Mouse (Mus musculus) hindbrain, embryonic 13.5 days (tissue): Measurements from ENCODE around the gene Ctsw. TPM values are rescaled to one million over a fixed set of nuclear protein-coding genes. Genes with fewer than 3 reads are reported as not detected.

ENCODE experiments used
- ATAC-seq: fragments of 200-750 bp; cut with Nextera tagmentation; 2 replicates; pipeline ENCODE4 v1.8.0; 2017; ENCODE audit warnings: moderate TSS enrichment; ENCODE audit not compliant: low FRiP score
- H3K27ac ChIP-seq: fragments of 300-500 bp; sonication (generic); 2 replicates; pipeline ENCODE4 v1.5.1; 2015; ENCODE audit warnings: inconsistent platforms, mild to moderate bottlenecking, moderate library complexity
- H3K27me3 ChIP-seq: fragments of 300-500 bp; sonication (generic); 2 replicates; pipeline ENCODE4 v1.6.1; 2015; ENCODE audit warnings: mild to moderate bottlenecking, inconsistent platforms
- H3K36me3 ChIP-seq: fragments of 300-500 bp; sonication (generic); 2 replicates; pipeline ENCODE4 v1.6.1; 2015; ENCODE audit warnings: mild to moderate bottlenecking, inconsistent platforms
- H3K4me1 ChIP-seq: fragments of 300-500 bp; sonication (generic); replicated peaks from 2 replicates; pipeline ENCODE4 v1.6.1; 2015; ENCODE audit warnings: inconsistent platforms
- H3K4me2 ChIP-seq: fragments of 300-500 bp; sonication (generic); 2 replicates; pipeline ENCODE4 v1.6.1; 2015; ENCODE audit warnings: inconsistent platforms, mild to moderate bottlenecking, moderate library complexity
- H3K4me3 ChIP-seq: fragments of 300-500 bp; sonication (generic); 2 replicates; pipeline ENCODE4 v1.5.1; 2015; ENCODE audit warnings: mild to moderate bottlenecking, inconsistent platforms
- H3K9ac ChIP-seq: fragments of 300-500 bp; sonication (generic); 2 replicates; pipeline ENCODE4 v1.6.1; 2015; ENCODE audit warnings: mild to moderate bottlenecking, inconsistent platforms
- H3K9me3 ChIP-seq: fragments of 300-500 bp; sonication (generic); 2 replicates; pipeline ENCODE4 v1.6.1; 2016; ENCODE audit warnings: inconsistent platforms
- WGBS: fragments of 180-500 bp; shearing (Covaris S2); methylation state at CpG from one replicate; pipeline ENCODE4 v1.1.7; 2015; 5-methylcytosine and 5-hydroxymethylcytosine counted together
- polyA plus RNA-seq: library from polyadenylated mRNA; unstranded; fragments of >200 nt; fragmentation: Nextera tagmentation; extraction: Ambion mirVana; gene quantifications from 2 replicates; pipeline ENCODE4 v1.2.1, GENCODE M21; 2015

Ctsw gene
- polyA plus RNA-seq, result 5.0 and 5.8 TPM in 2 replicates

DNA sequence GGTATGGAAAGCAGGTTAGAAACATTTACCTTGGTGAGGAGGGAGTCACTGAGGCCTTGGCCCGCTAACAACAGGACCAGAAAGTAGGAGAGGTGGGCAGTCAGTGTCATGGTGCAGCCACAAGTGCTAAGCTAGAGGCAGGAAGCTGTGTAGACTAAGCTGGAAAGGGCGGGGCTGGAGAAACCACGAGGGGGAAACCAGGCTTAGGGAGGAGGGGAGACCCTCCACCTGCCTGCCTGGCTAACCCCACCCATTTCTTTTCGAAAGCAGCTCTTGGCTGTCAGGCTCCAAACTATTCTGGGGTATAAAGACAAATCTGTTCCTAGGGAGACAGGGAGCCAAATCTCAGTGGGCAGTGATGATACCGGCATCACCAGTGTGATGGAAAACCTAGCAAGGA lies at the start of gene Ctsw:
TSS of gene Ctsw (minus strand) at position 134 of the 400 bp plus-strand sequence.
- Histone ChIP-seq H3K27me3 (no peaks in the 10 kb centered on the region), H3K9me3 (no peaks in the 10 kb centered on the region), H3K9ac (no peak within 1 kb of the TSS; the same call in 1 of the 2 replicates), H3K36me3 (peaks cover 51% of the 10 kb centered on the region), H3K27ac (no peak within 1 kb of the TSS), H3K4me1 (peaks cover 23% of the 10 kb centered on the region), H3K4me2 (no peak within 1 kb of the TSS), H3K4me3 (no peak within 1 kb of the TSS)
- 70% methylated on average over 5 of the region's 5 CpGs for WGBS
- ATAC-seq, result no peak

DNA sequence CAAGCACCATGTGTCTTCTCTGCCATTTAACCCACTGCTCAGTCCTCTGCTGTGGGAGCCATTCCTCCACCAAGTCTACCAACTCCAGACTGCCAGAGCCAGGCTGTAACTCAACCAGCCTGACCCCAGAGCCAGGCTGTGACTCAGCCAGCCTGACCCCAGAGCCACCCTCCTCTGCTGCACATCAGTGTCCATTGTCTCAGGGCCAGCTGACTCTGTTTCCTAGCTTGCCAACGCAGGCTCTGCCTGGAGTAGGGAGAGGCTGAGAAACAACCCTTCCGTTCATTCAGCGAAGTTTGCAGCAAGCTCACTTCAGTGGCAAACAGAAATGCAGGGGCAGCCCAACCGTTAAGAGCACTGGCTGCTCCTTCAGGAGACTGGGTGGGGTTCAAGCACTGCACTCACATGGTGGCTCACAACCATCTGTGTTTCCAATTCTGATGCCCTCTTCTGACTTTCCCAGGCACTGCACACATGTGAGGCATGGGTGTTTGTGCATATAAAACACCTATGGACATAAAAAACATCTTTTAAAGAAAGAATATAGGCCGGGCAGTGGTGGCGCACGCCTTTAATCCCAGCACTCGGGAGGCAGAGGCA lies 48.7 kb upstream of the Ctsw start:
- Histone ChIP-seq H3K27me3 (no peaks in the 10 kb centered on the region), H3K9ac (no peak overlapping the region), H3K27ac (no peak overlapping the region), H3K4me1 (peaks cover 7% of the 10 kb centered on the region), H3K9me3 (no peaks in the 10 kb centered on the region), H3K36me3 (no peaks in the 10 kb centered on the region), H3K4me3 (no peak overlapping the region), H3K4me2 (no peak overlapping the region)
- ATAC-seq, result no peak
- 80% methylated on average over 8 of the region's 8 CpGs for WGBS

DNA sequence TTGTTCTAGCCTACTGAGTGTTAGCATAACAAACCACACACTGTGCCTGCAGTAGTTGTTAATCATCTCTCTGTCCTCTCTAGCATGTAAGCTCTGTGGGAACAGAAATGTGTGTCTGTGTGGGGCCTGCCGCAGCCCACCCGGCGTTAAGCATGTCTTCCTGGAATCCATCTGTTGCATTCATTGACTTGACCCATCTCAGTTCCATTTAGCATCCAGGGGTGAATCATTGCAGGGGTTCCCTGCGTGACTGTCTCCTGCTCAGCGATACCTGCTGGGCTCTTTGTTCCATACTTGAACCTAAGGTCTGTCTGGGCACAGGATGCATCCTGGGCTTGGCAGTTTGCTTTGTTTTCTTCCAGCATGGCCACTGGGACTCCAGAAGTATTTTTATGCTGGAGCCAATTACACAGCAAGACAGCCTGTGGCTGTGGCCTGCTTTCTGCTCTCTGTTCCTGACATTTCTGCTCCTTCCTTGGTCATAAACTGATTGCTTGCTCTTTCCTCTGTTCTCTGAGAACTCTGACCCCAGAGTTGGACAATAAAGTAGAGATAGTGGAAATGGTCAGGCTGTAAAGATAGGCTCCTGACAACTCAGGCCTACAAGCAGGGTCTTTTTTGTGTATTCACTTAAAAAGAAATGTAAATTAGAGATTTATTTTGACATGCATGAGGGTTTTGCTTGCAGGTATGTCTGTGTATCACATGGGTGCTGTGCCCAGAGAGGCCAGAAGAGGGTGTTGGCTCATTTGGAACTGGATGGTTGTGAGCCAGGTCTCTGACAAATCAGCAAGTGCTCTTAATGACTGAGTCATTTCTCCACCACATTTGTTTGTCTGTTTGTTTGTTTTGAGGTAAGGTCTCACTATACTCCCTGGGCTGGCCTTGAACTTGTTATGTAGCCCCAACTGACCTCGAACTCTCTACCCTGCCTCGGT lies 47.8 kb upstream of the Ctsw start:
- WGBS, result 72% methylated on average over 7 of the region's 7 CpGs

DNA sequence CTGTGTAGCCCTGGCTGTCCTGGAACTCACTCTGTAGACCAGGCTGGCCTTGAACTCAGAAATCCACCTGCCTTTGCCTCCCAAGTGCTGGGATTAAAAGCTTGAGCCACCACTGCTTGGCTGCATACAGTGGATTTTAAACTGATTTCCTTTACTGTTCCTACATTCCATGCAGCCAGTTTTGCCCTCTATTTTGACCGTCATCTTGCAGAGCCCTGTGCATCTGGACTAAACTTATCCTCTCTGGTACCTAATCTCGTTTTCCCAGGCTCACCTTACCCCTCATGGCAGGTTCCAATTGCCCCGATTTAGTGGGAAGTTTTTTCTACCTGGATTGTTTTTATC lies 44.7 kb upstream of the Ctsw start:
- Histone ChIP-seq H3K4me2 (no peak overlapping the region), H3K4me1 (peaks cover 32% of the 10 kb centered on the region), H3K36me3 (no peaks in the 10 kb centered on the region), H3K4me3 (no peak overlapping the region), H3K9ac (no peak overlapping the region), H3K27ac (no peak overlapping the region), H3K27me3 (no peaks in the 10 kb centered on the region), H3K9me3 (no peaks in the 10 kb centered on the region)
- ATAC-seq, result no peak
- 86% methylated on average over 3 of the region's 3 CpGs for WGBS

More for the DNA sequence above, 47.8 kb upstream of the Ctsw start:
- Histone ChIP-seq H3K4me1 (peaks cover 16% of the 10 kb centered on the region), H3K9me3 (no peaks in the 10 kb centered on the region), H3K36me3 (no peaks in the 10 kb centered on the region), H3K27me3 (no peaks in the 10 kb centered on the region), H3K27ac (no peak overlapping the region), H3K4me2 (no peak overlapping the region), H3K9ac (no peak overlapping the region), H3K4me3 (no peak overlapping the region)
- no peak for ATAC-seq

DNA sequence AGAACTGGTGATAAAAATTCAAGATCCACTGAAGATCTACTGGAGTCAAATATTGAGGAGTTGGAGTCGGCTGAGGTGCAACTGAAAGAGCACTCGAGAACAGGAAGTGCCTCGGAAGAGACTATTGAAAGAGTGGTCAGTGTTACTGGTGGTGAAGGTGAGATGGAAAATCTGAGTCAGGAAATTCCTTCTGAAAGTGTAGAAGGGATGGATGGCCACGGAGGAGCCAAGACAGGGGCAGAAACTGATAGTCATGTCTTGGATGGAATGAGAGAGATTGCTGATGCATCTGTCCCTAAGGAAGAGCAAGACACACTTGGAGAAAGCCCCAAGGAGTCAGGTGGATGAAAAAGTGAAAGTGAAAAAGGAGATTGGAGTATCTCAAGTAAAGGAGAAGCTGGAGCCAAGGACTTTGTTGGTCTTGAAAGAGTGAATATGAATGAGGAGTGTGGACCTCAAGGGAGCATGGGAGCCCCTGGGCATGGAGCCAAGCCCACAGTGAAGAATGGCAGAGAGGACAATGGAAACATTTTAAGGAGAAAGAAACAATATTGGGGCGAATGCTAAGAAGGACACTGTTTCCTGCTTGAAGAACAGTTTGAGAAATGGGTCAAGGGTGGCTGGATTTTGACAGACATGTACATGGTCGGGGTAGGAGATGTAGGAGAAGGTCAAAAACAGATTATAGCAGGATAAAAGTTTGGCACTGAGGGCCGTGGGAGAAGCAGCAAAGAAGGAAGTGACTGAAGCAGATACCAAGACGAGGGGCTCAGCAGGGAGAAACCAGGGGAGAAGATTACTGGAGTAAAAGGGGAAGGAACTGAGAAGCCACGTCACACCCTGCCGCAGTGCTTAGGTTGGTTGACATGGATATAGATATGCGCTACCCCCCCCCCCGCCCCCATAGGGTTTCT lies 44.0 kb upstream of the Ctsw start:
- Histone ChIP-seq H3K27me3 (no peaks in the 10 kb centered on the region), H3K9ac (no peak overlapping the region), H3K4me1 (peaks cover 32% of the 10 kb centered on the region), H3K36me3 (no peaks in the 10 kb centered on the region), H3K4me3 (no peak overlapping the region), H3K9me3 (no peaks in the 10 kb centered on the region), H3K27ac (no peak overlapping the region), H3K4me2 (no peak overlapping the region)
- ATAC-seq, result no peak
- WGBS, result 85% methylated on average over 12 of the region's 12 CpGs

DNA sequence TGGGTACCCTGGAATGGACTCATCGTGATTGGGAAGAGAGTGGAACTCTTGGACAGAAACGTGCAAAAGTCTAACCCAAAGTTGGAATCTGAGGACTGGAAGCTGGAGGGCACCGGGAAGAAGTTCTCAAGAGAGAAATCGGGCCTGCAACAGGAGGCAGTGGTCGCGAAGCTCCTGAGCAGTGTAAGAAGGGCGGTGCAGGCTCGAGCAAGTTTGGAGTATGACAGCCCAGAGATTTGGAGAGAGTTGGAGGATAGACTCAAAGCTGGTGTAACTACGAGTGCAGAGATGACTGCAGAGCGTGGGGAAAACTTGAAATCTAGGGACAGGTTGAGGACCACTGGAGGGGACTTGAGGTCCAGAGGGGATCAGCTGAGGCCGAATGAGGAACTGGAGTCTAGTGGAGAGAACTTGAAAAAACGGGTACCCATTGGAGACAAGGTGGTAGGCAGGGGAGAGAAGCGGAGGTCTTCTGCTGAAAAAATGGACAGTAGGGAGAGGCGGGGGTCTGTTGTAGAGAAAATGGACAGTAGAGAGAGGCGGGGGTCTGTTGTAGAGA lies 42.8 kb upstream of the Ctsw start:
- 52% methylated on average over 15 of the region's 15 CpGs for WGBS
- H3K27ac ChIP-seq, result 0 out of 2 replicates have a peak overlapping the region, but pooled peaks have one; percentile 44

DNA sequence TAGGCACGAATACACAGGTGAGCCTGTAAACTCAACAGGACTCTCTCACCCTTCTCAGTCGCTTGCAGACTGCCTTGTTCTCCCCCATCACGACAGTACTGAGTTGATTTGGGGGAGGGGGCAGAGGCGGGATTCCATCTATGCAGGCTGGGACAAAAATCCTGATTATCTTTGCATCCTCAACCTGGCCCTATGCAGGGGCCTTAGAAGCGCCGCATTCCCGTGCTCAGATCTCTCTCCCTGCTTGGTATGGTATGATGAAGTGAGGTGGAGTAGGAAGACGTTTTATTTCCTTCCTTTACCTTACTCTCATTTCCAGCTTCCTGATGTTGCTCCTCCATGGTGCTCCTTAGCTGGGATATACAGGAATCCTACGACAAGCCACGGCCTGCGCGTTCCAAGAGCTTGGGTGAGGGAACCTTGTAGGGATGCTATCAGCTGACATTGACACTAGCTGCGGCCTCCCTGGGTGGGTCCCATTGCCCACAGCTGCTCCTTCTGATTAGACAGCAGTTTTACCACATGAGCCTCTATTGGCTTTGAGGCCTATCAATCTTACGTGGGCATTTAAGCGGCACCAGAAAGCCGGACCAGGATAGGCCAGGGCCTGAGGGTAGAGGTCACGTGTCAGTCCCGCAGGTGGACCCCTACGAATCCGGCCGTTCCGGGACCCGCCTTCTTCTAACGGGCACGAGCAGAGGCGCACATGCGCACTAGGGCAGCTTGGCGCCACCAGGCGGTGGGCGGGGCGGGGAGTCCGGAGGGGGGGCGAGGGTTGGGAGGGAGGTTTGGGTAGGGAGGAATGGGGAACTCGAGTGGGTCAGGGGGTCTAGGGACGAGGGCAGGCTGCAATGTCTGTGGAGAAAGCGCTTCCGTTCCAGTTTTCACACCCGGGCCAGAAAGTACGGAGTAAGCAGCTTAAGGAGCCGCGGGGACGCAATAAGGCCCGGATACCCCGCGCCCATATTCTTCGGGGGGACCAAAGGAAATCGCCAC lies 42.0 kb upstream of the Ctsw start, which contains the start of gene Snx32:
TSS of gene Snx32 (minus strand) at position 508 of the 996 bp plus-strand sequence.
- peak; percentile 99 for ATAC-seq
- H3K4me2 ChIP-seq, result peak within 1 kb of the TSS; percentile 80
- H3K9me3 ChIP-seq, result no peaks in the 10 kb centered on the region
- H3K9ac ChIP-seq, result peak within 1 kb of the TSS; percentile 81
- 5% methylated on average over 43 of the region's 47 CpGs for WGBS
- H3K36me3 ChIP-seq, result no peaks in the 10 kb centered on the region
- H3K27ac ChIP-seq, result peak within 1 kb of the TSS; percentile 87
- H3K4me1 ChIP-seq, result peaks cover 32% of the 10 kb centered on the region
- H3K27me3 ChIP-seq, result no peaks in the 10 kb centered on the region
- H3K4me3 ChIP-seq, result peak within 1 kb of the TSS; percentile 53

More for the DNA sequence above, 42.8 kb upstream of the Ctsw start:
- Histone ChIP-seq H3K4me1 (peaks cover 32% of the 10 kb centered on the region), H3K9ac (peak overlapping the region; percentile 70), H3K4me3 (peak overlapping the region; percentile 53), H3K27me3 (no peaks in the 10 kb centered on the region), H3K4me2 (peak overlapping the region; percentile 80), H3K9me3 (no peaks in the 10 kb centered on the region), H3K36me3 (no peaks in the 10 kb centered on the region)
- no peak for ATAC-seq

DNA sequence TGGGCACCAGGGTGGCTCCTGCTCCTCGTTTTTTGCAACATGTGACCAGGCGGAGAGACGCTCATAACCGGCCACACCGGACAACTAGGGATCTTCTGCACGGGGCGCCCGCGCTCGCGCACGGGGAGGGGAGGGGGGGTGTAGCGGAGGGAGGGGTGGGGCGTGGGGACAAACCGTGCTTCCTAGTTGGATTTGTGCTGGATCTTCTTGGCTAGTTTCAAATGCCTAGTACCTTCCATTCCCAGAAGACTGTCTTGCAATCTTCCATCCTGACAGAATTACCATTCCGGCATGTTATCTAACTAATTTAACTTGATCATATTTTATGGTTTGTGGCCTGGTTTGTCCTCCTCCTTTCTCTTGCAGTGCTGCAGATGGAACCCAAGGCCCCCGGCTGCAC lies 35.4 kb upstream of the Ctsw start, which contains the start of gene 1700020D05Rik:
TSS of gene 1700020D05Rik (minus strand) at position 101 of the 400 bp plus-strand sequence.
- H3K27me3 ChIP-seq, result no peaks in the 10 kb centered on the region
- H3K27ac ChIP-seq, result no peak within 1 kb of the TSS
- H3K4me3 ChIP-seq, result no peak within 1 kb of the TSS
- no peak for ATAC-seq
- WGBS, result 53% methylated on average over 17 of the region's 17 CpGs
- peaks cover 16% of the 10 kb centered on the region for H3K36me3 ChIP-seq
- H3K9ac ChIP-seq, result no peak within 1 kb of the TSS
- H3K9me3 ChIP-seq, result no peaks in the 10 kb centered on the region
- H3K4me2 ChIP-seq, result no peak within 1 kb of the TSS
- no peaks in the 10 kb centered on the region; the same call in 1 of the 2 replicates for H3K4me1 ChIP-seq

DNA sequence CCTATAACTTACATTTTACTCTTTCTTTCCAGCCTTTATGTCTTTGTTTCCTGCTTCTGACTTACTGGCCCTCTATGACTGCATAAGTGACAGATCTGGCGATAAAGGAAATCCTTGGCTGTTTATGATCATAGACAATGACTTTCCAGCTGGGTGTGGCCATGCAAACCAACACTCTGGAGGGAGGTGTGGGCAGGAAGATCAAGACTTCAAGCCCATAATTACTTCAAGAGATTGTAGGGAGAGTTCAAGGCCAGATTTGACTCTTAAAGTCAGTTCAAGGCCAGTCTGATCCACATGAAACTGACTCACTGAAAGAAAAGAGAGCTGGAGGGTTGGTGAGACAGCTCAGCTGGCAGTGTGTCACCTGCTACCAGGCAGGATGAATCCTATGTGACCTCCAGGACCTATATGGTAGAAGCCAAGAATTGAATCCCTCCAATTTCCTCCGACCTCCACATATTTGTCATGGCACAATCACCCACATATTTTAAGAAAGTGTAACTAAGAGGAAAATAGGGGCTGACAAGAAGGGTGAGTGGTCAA lies 32.1 kb upstream of the Ctsw start:
- WGBS, result 91% methylated on average over 2 of the region's 2 CpGs
- Histone ChIP-seq H3K27ac (no peak overlapping the region), H3K4me3 (no peak overlapping the region), H3K36me3 (peaks cover 49% of the 10 kb centered on the region), H3K9me3 (no peaks in the 10 kb centered on the region), H3K4me2 (no peak overlapping the region), H3K4me1 (no peaks in the 10 kb centered on the region; the same call in 1 of the 2 replicates), H3K27me3 (no peaks in the 10 kb centered on the region), H3K9ac (no peak overlapping the region)
- no peak for ATAC-seq

DNA sequence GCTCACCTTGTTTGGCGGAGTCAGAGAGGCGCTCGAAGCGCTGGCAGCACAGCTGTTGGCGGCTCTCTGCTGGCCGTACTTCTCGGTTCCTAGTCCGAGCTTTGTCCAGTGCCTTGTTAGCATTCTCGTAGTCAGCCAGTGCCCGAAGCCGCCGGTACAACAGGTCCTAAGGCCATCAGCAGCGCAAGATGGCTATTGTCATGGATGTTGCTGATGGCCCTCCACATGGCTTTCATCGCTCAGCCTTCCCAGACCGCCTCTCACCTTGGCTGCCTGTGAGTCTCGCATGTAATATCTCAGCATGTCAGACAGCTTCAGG lies 27.7 kb upstream of the Ctsw start:
- H3K27ac ChIP-seq, result no peak overlapping the region
- H3K36me3 ChIP-seq, result peaks cover 70% of the 10 kb centered on the region
- H3K4me3 ChIP-seq, result no peak overlapping the region
- H3K4me1 ChIP-seq, result peaks cover 18% of the 10 kb centered on the region
- no peak overlapping the region for H3K9ac ChIP-seq
- WGBS, result 91% methylated on average over 16 of the region's 16 CpGs
- no peak overlapping the region for H3K4me2 ChIP-seq
- no peaks in the 10 kb centered on the region for H3K9me3 ChIP-seq
- ATAC-seq, result no peak
- no peaks in the 10 kb centered on the region for H3K27me3 ChIP-seq
